Mouse (Mus musculus): ENCODE data around the gene Dync2li1.

The Dync2li1 gene

GRCm38 (mm10) chr17:84611971-84612370, 14.3 kb upstream of the Dync2li1 start:
- no peak for DNase-seq

- DNase-seq, result no peak
Measured at GRCm38 (mm10) chr17:84615811-84616210, 10.5 kb upstream of the Dync2li1 start.

- DNase-seq, result no peak
Measured at GRCm38 (mm10) chr17:84616526-84617074, 9.7 kb upstream of the Dync2li1 start.

- DNase-seq, result no peak
Measured at GRCm38 (mm10) chr17:84617953-84618352, 8.3 kb upstream of the Dync2li1 start.

GRCm38 (mm10) chr17:84619112-84619511, 7.2 kb upstream of the Dync2li1 start:
- DNase-seq, result no peak

- DNase-seq, result no peak
Measured at GRCm38 (mm10) chr17:84620076-84620475, 6.2 kb upstream of the Dync2li1 start.

GRCm38 (mm10) chr17:84620610-84621009, 5.7 kb upstream of the Dync2li1 start:
- no peak for DNase-seq

- no peak for DNase-seq
Measured at GRCm38 (mm10) chr17:84621209-84621608, 5.1 kb upstream of the Dync2li1 start.

DNA sequence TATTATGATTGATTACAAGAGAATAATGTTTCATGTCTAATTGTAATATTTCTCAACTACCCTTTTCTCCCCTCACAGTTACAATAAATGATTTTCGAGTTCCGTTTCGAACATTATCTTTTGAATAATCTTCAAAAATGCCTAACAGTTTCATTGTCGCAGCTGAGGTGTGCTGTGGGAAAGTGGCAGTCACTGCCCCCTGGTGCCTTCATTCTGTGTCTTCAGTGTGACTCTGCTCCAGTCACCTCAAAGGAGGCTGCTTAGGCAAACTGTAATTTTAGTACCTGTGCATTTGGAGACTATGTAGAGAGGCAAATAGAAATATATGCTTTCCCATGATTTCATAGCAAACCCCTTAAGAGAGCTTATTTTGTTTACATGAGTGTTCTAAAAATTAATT, 4.3 kb upstream of the Dync2li1 start:
- DNase-seq, result no peak

- no peak for DNase-seq
Measured at GRCm38 (mm10) chr17:84622873-84623272, 3.4 kb upstream of the Dync2li1 start.

DNA sequence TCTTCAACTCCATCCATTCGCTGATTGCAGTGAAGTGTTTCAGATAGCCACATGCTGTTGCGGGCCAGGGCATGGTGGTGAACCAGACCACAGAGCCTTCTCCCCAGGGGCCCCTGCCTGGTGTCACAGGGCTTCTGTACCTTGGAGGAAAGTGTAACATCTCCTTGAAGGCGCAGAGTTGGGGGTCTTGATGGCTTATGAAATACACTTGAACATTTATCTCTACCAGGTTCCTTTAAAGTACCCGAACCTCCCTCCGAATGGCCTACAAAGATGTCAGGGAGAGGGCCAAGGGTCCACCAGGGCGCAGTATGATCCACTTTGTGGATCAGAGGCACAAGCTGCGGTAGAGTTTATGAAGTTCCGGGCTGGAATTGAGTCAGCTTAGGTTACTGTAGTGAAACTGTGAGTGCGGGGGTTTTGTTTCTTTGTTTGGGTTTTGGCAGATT, 585 bp downstream of the Dync2li1 start:
- peak; percentile 16 for DNase-seq

DNA sequence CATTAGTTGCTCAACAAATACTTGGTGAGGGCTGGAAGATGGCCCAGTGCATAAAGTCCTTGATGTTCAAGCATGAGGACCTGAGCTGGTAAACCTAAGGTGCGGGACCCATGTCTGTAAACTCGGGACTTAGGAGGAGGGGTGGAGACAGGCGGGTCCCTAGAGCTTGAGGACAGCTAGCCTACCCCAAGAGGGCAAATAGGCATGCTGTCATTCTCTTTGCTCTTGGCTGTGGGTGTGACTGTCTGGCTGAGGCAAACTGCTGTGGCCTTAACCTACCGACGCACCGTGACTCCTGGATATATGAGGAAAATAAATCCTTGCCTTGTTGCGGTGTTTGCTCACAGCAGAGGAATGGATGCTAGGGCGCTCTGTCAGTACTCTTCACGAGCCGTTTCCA, 1.4 kb downstream of the Dync2li1 start:
- no peak for DNase-seq

- DNase-seq, result no peak
Measured at GRCm38 (mm10) chr17:84628611-84629010, 2.3 kb downstream of the Dync2li1 start.

DNA sequence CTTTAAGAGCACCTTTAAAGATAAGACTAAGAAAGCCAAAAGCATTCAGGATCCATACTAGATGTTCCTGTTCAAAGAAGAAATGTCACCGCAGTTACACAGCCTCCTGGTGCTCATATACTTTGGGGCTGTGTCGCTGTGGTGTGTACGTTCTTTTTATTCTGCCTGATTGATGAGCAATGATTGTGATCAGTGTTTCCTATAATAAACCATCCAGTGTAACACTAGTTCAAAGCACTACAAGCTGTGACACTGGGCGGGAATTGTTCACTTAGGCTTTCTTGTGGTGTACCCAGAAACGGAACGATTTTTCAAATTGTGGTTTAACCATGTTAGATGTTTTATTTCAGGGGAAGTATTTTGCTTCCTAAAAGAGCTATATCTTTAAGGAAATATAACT, 5.5 kb downstream of the Dync2li1 start:
- DNase-seq, result no peak

DNA sequence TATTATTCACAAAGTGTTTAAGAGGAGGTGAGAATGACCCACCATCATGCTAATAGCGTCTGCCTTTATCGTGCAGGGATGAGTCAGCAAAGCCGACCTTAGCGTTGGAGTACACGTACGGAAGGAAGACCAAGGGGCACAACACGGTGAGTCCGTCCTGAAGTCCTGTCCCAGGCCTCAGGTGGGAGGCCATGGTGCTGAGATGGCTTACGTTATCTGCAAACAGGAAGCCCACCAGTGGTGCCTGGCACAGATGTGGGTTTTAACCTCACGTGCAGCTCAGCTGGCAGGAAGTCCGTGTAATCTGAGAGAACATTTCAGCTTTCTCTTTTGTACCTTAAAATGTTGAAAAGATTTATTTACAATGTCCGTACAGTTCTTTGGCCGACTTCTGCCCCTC, 7.1 kb downstream of the Dync2li1 start:
- no peak for DNase-seq

GRCm38 (mm10) chr17:84636328-84636727, 10.0 kb downstream of the Dync2li1 start:
- no peak for DNase-seq

- DNase-seq, result no peak
Measured at GRCm38 (mm10) chr17:84637971-84638370, 11.7 kb downstream of the Dync2li1 start.

- DNase-seq, result no peak
Measured at GRCm38 (mm10) chr17:84639796-84640378, 13.6 kb downstream of the Dync2li1 start.

DNA sequence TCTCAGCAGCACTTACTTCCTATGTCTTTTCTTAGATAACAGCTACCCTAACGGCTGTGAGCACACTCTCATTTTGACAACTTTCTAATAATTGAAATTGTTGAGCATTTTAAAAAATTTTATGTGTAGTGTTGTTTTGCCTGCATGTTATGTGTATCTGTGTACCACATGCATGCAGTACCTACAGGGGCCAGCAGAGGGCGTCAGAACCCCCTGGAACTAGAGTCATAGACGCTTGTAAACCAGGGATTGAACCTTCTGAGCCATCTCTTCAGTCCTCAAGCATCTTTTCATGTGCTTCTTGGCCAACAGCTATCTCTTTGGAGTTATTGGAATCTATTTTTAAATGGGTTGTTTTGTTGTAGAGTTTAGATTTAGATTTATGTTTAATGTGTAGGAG, 15.6 kb downstream of the Dync2li1 start:
- peak; percentile 72 for DNase-seq

GRCm38 (mm10) chr17:84642324-84642723, 16.0 kb downstream of the Dync2li1 start:
- no peak for DNase-seq

DNA sequence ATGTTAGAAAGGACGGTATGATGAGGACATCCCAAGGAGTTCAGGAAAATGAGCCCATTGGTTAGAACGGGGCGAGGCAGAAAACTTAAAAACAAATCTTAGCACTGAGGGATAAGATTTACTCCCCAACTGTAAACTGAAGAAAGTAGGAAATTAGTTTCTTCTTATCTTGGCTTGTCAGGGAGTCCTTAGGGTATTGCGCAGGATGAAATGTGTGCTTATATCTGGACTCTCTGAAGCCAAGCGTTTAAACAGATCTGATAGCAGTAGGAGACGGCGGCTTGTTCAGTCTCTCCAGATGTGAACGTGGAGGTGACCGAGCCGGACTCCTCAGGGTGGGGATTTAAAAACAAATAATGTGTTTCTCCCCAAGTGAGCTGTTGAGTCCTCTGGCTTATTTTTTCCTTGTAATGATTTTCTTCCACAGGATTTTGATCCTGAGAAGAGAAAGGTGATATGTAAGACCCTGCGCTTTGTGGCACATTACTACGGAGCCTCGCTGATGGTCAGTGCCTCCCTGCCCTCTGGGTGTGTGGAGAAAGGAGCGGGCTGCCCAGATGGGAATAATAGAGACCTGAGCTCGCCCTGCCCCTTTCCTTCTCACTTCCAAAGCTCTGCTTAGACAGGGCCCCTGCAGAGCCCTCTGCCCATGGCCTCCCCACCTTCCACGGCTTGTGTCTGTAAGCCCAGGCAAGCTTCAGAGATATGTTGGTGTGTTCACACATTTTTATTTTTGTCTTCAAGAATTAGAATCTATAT, 18.2 kb downstream of the Dync2li1 start:
- no peak for DNase-seq

DNA sequence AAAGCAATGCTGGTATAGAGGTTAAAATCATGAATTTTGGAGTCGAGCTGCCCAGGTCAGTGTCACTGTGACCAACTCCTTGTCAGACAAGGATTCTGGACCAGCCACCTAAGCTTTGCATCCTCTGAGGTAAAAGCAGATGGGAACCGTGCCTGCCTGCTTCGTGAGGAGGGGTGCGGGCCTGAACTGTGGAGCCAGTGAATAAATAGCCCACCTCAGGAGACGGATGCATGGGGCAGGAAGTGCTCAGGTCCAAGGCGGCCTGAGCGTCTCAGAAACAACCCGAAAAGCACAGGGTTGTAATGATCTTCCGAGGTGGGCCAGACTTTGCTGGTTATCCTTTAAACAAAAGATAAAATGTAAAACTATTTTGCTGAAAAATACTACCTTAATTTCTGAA, 18.8 kb downstream of the Dync2li1 start:
- no peak for DNase-seq

- no peak for DNase-seq
Measured at GRCm38 (mm10) chr17:84645894-84646293, 19.6 kb downstream of the Dync2li1 start.

DNA sequence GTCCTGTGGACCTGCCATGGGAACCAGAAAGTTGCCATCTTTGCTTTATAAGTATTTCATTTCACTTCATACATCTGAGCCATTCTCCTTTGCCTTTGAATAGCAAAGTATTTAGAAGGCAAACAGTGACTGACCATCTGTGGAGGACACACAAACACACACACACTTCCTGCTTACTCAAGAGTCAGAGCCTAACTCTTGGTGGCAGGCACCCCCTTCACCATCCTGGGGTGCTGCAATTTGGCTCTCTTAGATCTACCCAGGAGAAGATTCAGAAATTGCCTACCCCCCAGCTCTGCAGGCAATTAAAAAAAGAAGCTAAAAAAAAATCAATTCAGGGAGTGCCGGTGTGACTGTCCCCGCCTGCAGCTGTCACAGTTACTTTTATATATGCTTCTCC, 20.2 kb downstream of the Dync2li1 start:
- DNase-seq, result no peak
